Mouse (Mus musculus) erythroid progenitor cell, adult 5-6 weeks (primary cell): ENCODE results near the gene Sec14l1. TPM values are rescaled to one million over a fixed set of nuclear protein-coding genes. Genes with fewer than 3 reads are reported as not detected.

ENCODE experiments used
- ATAC-seq: replicated peaks from 2 replicates; pipeline ENCODE4 v1.8.0; 2016; ENCODE audit warnings: moderate number of reproducible peaks, mild to moderate bottlenecking, moderate TSS enrichment, inconsistent platforms; ENCODE audit not compliant: poor library complexity, low FRiP score, severe bottlenecking
- total RNA-seq, 2 experiments: library from RNA; stranded (forward) in 1 of 2; stranded (reverse) in 1 of 2; fragments of 150-400 nt in 1 of 2; fragments of 186-747, 209-891 nt in 1 of 2; gene quantifications; 2 replicates each; pipeline versions ENCODE4 v1.2.3 to v1.2.4; 2015 to 2017; ENCODE audit warnings: low replicate concordance in 2 of 2

The Sec14l1 gene
- total RNA-seq, 2 experiments from 2014 or later, result 32.3 to 41.3 TPM

- no peak for ATAC-seq
Measured at GRCm38 (mm10) chr11:117201846-117202245, 86.9 kb downstream of the Sec14l1 start.

DNA sequence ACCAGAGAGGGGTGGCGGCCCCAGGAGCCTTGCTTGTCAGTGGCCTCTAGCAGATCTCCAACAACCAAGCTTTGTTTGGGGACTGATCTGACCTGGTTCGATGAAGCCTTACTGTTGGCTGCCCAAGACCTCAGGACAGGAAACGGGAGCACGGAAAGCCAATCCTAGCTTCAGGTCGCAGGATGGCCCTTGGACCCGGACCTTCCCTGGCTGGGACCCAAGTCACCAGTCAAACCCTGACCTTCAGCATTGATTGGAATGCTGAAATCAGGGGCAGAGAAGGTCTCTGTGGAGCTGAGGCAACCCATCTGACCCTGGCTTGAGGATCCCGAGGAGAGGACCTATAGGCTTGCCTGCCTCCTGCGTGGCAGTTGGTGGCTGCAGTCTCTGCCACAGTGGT, 89.6 kb downstream of the Sec14l1 start:
- ATAC-seq, result no peak

- no peak for ATAC-seq
Measured at GRCm38 (mm10) chr11:117205042-117205441, 90.1 kb downstream of the Sec14l1 start.

GRCm38 (mm10) chr11:117205447-117205846, 90.5 kb downstream of the Sec14l1 start:
- ATAC-seq, result no peak

- ATAC-seq, result no peak
Measured at GRCm38 (mm10) chr11:117207436-117207835, 92.5 kb downstream of the Sec14l1 start.

DNA sequence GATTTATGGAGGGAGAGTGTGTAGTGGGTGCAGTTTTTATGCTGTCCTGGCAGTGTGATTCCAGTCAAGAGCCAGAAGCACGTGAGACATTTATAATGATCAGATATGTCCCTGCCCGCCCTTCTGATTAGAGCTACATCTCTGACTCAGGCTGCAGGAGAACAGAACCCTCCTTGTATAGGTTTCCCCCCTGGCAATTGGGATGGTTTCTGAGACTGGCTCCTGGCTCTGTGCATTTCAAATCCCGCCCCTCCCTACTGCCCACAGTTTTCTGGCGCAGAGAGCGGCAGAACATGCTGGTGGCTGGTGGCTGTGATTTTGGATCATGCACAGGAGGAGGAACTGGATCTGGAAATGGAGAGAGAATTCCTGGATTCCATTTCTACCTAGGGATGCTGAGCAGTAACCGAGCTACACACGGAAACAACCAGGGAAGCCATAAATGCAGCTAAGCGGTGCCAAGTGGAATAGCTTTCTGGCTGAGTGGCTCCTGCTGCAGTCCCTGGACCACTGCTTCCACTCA, 93.2 kb downstream of the Sec14l1 start:
- no peak for ATAC-seq

Other genes with a start within 250 kb of the Sec14l1 start
- not detected in 2 replicates for gene Mgat5b, start 196.3 kb upstream of the Sec14l1 start, total RNA-seq (2015; ENCODE audit: low replicate concordance)
- not detected in 2 replicates for gene Mgat5b, start 196.3 kb upstream of the Sec14l1 start, total RNA-seq (2017; ENCODE audit: low replicate concordance)
- gene Sept9, start 84.5 kb downstream of the Sec14l1 start, total RNA-seq (2015; ENCODE audit: low replicate concordance), result 15.1 and 20.5 TPM in 2 replicates
- gene Sept9, start 84.5 kb downstream of the Sec14l1 start, total RNA-seq (2017; ENCODE audit: low replicate concordance), result 16.0 and 18.6 TPM in 2 replicates